Mouse (Mus musculus) left cerebral cortex, adult 8-10 months (tissue): ENCODE results near the gene Fkbpl. TPM values are rescaled to one million over a fixed set of nuclear protein-coding genes. Genes with fewer than 3 reads are reported as not detected.

ENCODE experiments used
- DNase-seq, 2 experiments: peaks; one replicate each; pipeline ENCODE4 v3.0.0; 2022; ENCODE audit warnings: low spot score in 2 of 2
- total RNA-seq, 4 experiments: library from RNA; stranded (reverse); gene quantifications; 2 replicates each; pipeline ENCODE4 v1.2.4; 2022

Fkbpl gene
- 10 to 100 TPM; 12.5 to 16.7 (median 14.8) TPM for total RNA-seq

- DNase-seq = peak; percentile 92 to 95
Observed at GRCm38 (mm10) chr17:34644608-34645007, at the start of gene Fkbpl. TSS of gene Fkbpl (plus strand) at chr17:34644764.

GRCm38 (mm10) chr17:34596098-34596497 lies 48.5 kb upstream of the Fkbpl start:
- no peak for DNase-seq

- no peak for DNase-seq
Observed at GRCm38 (mm10) chr17:34597566-34598095, 46.9 kb upstream of the Fkbpl start, which contains the start of gene Ager. TSS of gene Ager (plus strand) at chr17:34597862.

GRCm38 (mm10) chr17:34599891-34600290 lies 44.7 kb upstream of the Fkbpl start:
- no peak for DNase-seq

GRCm38 (mm10) chr17:34601796-34602195 lies 42.8 kb upstream of the Fkbpl start:
- DNase-seq = no peak

- peak; percentile 96 to 100 for DNase-seq
Observed at GRCm38 (mm10) chr17:34603375-34604060, 41.0 kb upstream of the Fkbpl start, which contains the start of gene Rnf5. TSS of gene Rnf5 (minus strand) at chr17:34603690.

GRCm38 (mm10) chr17:34604061-34604508 lies 40.5 kb upstream of the Fkbpl start, which contains the start of gene Agpat1:
TSS of gene Agpat1 (plus strand) at chr17:34604262.
- DNase-seq = peak; percentile 92 to 99

- no peak for DNase-seq
Observed at GRCm38 (mm10) chr17:34604511-34605237, 39.9 kb upstream of the Fkbpl start.

GRCm38 (mm10) chr17:34605609-34606008 lies 39.0 kb upstream of the Fkbpl start:
- peak; percentile 94 to 97 for DNase-seq

- DNase-seq = no peak
Observed at GRCm38 (mm10) chr17:34606186-34607039, 38.2 kb upstream of the Fkbpl start.

- DNase-seq = no peak
Observed at GRCm38 (mm10) chr17:34607997-34608396, 36.6 kb upstream of the Fkbpl start.

- no peak for DNase-seq
Observed at GRCm38 (mm10) chr17:34611050-34611449, 33.5 kb upstream of the Fkbpl start.

- DNase-seq = no peak
Observed at GRCm38 (mm10) chr17:34613054-34613645, 31.4 kb upstream of the Fkbpl start.

GRCm38 (mm10) chr17:34613830-34614229 lies 30.7 kb upstream of the Fkbpl start:
- DNase-seq = no peak

GRCm38 (mm10) chr17:34615871-34616270 lies 28.7 kb upstream of the Fkbpl start, which contains the start of gene Egfl8:
TSS of gene Egfl8 (minus strand) at chr17:34615971.
- DNase-seq = no peak

GRCm38 (mm10) chr17:34618999-34619398 lies 25.6 kb upstream of the Fkbpl start:
- DNase-seq = no peak

- no peak for DNase-seq
Observed at GRCm38 (mm10) chr17:34621006-34621405, 23.6 kb upstream of the Fkbpl start.

GRCm38 (mm10) chr17:34623161-34623560 lies 21.4 kb upstream of the Fkbpl start:
- DNase-seq = no peak

GRCm38 (mm10) chr17:34624981-34625380 lies 19.6 kb upstream of the Fkbpl start:
- no peak for DNase-seq

GRCm38 (mm10) chr17:34626062-34626772 lies 18.3 kb upstream of the Fkbpl start:
- no peak for DNase-seq
